Mouse (Mus musculus) embryo, embryonic 10 days (tissue): Measurements from ENCODE around the gene Cdk14.

Experiments used
- DNase-seq: peaks from one replicate; pipeline ENCODE4 v3.0.0-alpha.2; 2015; ENCODE audit warnings: low spot score

Cdk14 gene

DNA sequence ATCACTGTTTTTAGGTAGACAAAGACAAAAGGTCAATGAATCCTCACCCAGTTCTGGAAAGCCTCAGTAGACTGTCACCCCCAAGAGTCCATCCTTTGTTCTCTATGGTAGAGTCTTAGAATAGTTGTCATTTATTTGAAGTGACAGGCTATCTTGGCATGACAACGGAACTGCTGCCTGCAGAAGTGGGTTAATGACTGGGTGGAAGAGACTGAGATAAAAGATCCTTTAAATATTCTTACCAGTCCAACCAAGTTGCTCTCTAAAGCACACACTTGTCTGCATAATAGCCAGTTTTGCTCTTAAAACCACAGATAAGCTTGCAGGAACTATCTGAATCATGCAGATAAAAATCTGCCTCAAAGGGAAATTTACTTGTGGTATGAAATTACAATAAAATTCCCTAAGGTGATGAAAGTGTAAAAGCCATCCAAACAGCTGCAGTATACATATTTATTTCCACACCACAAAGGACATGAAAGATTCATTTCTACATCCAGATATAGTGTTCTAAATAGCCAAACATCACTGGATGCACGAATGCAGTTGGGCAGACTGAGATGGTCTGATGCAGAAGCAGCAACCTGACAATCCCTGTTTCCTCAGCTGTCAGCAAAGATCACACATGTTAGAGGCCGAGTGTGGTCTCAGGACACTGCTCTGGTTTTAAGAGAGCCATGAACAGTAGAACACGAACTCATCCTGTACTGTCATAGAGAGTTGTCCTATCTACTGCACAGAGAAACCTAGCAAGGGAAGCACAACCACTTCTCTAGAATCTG, 363.8 kb downstream of the Cdk14 start:
- DNase-seq: no peak

GRCm38 (mm10) chr5:5055494-5055893, 364.6 kb downstream of the Cdk14 start:
- DNase-seq: no peak

- DNase-seq: no peak
Measured at GRCm38 (mm10) chr5:5054270-5054669, 365.8 kb downstream of the Cdk14 start.

DNA sequence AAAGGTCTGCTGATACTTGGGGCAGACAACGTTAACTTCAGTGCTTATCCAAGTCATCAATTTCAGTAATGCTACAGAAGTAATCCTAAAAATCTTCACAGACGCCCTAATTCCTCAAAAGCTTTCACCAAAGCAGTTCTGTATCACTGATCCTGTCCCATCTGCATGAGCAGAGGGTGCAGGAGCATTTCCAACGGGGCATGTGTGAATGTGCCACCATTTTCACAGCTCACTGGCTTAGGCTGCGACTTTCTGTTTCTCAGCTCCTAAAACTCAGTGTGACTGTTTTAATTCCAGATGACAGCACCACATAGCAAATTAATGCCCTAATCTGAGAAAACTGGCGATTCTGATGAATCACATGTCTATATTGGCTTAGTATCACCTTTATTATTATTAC, 375.8 kb downstream of the Cdk14 start:
- no peak for DNase-seq

GRCm38 (mm10) chr5:5042735-5043134, 377.4 kb downstream of the Cdk14 start:
- DNase-seq: no peak

DNA sequence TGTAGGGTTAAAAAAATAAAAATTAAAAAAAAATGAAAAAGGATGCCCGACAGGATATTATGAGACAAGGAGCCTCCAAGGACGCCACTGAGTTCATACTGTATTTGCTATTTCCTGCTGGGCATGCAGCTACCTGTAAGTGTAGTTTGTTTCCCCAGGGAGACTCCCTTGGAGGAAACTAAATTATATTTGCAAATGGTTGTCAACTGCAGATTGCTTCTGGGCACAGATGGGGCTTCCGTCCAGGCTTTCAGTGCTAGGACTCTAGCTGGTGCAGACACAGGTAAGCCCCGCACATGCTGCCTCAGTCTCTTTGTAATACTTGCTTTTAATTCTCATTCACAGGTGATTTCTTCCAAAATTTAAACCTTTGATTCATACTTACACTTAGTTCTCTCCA, 378.6 kb downstream of the Cdk14 start:
- DNase-seq: no peak

DNA sequence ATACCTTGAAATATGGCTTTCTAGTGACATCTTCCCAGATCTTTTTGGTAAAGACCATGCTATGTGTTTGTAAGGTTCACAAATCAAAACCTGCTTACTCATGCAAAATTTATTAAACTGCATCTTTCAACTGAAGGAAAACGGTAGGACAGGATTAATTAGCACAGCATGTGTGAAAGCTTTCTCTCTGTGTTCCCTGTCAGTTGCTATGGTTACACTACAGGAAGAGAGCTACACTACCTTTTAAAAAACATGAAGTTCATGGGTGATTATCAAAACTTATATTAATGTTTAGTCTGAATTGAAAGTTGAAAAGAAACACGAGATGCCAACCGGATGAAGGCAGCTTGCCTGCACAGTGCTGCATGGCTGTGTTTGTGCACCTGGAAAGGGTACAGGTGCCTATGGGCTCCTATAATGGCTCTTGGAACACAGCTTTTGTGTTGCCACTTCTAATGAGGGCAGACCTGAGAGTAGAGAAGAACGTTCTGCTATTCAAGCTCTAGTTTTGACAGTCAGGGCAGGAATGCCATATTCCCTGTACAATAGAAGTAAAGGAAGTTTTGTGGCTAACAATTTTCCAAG, 380.3 kb downstream of the Cdk14 start:
- DNase-seq: no peak

- no peak for DNase-seq
Measured at GRCm38 (mm10) chr5:5033445-5033844, 386.7 kb downstream of the Cdk14 start.

DNA sequence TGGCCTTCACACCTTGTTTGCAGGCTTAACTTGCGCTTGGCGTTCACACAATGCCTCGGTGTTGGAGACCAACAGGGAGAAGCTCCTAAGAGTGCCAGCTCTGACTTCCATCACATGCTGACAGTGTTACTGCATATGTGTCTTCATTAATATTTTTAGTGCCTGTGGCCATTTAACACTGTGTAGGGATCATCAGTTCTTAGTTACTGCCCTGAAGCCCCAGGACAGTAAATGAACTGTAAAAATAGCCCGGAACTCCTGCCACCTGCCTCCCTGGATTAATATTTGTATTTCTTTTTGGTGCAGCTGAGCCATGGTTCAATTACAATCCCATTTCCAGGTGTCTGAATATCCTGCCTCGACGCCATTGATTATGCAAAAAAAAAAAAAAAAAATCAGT, 387.3 kb downstream of the Cdk14 start:
- DNase-seq: no peak

GRCm38 (mm10) chr5:5032446-5032845, 387.7 kb downstream of the Cdk14 start:
- no peak for DNase-seq

GRCm38 (mm10) chr5:5030431-5030830, 389.7 kb downstream of the Cdk14 start:
- no peak for DNase-seq

- DNase-seq: no peak
Measured at GRCm38 (mm10) chr5:5018959-5019358, 401.2 kb downstream of the Cdk14 start.

GRCm38 (mm10) chr5:5018242-5018641, 401.9 kb downstream of the Cdk14 start:
- no peak for DNase-seq

DNA sequence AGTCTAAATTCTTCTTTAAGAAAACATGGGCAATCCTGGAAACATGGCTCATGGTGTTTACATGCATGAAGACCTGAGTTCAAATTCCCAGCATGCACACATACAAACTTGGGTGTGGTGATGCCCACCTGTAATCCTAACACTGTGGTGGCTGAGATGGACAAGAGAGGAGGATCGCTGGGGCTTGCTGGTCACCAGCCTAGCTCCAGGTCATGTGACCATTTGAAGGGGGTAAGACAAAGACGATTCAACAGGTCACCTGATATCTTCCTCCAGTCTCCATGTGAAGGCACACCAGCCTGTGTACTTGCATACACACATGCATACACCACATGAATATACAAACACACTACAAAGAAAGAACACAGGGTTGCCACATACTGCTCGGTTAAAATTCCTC, 406.3 kb downstream of the Cdk14 start:
- no peak for DNase-seq

DNA sequence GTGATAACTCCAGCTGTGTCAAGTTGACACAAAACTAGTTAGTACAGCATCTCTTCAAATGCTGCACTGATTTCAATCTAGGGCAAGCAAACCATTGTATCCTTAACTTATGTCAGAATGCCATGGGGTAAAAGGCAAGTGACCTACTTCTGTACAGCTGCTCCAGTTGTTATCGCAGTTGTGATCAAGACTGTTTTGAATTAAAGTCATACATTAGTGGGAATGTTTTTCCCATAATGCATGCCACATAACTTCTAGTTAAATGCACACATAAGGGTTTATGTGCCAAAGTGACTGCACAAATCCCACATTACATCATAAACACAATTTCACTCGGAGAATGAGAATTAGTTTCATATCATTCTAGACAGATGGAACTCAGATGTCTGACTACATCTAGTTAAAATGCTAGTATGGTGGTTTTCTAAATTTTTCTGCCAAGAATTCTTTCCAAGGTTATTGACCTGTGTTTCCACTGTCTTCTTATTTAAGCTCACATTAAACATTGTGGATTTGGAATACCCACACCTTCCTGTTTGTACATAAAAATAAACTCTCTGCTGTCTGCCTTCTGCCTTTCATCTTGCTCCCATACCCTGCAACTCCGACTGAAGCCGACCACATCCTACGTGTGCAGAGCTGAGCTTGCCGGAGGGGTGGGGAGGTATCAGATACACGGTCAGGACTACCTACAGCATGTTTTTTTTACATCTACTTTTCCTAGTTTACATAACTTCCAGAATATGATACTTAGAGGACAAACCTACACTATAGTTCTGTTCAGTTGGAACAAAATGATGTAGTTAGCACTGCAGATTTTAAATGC, 407.4 kb downstream of the Cdk14 start:
- DNase-seq: no peak

DNA sequence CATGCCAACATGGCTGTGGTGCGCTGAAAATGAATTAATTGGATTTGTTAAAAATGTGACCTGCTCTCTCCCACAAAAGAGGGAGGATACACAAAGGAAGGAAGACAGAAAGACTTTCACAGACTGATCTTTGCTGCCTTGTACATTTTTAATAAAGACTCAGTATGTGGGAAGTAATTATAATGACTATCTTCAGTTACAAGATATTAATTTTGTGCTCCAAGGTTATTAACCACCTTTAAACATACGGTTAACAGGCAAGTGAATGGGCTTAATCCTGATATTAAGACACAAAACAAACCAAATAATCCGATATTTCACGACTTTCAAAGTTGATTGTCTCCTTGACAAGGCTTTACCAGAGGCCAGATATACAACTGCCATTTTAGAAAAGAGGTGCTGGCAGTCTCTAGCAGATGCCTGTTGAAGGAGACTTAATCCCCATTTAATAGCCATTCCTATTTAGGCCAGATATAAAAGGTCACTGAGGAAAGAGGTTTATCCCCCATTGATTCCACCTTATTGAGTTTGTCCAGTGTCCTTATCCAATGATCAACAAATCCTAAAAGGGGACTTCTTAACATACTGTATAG, 411.9 kb downstream of the Cdk14 start:
- no peak for DNase-seq

- DNase-seq: no peak
Measured at GRCm38 (mm10) chr5:5007489-5008152, 412.5 kb downstream of the Cdk14 start.

DNA sequence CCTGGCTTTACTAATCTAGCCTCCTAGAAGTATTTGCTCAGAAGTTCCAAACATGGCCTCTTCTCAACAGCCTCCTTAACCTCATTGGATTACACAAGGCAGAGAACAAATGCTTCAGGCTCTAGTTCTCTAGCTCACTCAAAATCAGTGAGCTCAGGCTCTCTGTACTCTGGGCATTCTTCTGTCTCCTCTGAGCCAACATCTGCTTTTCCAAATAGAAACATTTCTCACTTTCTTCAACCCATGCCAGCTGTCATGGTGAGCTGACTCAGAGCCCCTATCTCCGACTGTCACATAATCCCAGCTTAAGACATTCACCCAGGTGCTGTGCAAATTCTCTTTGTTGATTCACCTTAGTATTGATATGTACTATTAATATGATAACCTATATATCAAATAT, 414.5 kb downstream of the Cdk14 start:
- DNase-seq: no peak

GRCm38 (mm10) chr5:5004740-5005139, 415.4 kb downstream of the Cdk14 start:
- no peak for DNase-seq

DNA sequence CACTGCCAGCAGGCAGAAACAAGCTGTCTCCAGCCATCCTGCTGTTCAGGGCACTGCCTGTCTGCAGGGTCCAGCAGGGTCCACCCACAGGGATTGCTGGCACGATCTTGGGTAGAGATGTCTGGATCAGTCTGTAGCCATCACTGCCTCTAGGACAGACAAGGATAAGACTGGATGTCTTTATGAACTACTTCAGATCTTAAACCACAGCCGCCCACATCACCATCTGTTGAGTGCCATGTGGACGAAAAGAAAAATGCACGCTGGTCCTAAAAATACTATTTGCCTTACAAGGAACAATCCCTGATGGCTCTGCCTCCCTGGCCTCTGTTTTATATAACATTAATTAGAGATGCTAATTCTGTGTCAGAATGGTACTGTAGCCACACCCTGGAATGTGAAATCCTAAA, 426.9 kb downstream of the Cdk14 start:
- no peak for DNase-seq

GRCm38 (mm10) chr5:4991023-4991422, 429.1 kb downstream of the Cdk14 start:
- DNase-seq: no peak

DNA sequence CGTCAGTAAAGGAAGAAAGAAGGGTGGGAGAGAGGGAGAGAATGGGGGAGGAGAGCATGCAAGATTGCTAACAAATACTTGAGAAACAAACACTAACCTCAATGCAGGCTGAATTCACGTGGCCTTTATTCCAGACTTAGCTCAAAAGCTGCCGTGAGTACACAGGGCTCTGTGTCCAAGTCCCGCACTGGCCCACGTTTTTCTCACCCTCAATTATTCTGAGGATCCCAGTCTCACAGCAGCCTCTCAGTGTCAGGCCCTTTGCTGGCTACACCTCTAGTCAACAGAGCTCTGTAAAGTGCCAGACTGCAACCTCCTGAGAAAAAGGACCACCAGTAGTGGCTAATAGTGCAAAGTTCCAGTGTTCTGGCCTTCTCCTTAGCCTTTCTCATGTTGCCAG, 429.9 kb downstream of the Cdk14 start:
- DNase-seq: no peak
